Mouse (Mus musculus): ENCODE data around the gene Fxyd7. TPM values are rescaled to one million over a fixed set of nuclear protein-coding genes. Genes with fewer than 3 reads are reported as not detected.

The Fxyd7 gene
- polyA plus RNA-seq, 1 experiment = not detected

- Histone ChIP-seq H3K27ac (ENCODE audit: insufficient read depth, low read length) (no peak overlapping the region), H3K9ac (ENCODE audit: low read depth, poor library complexity, severe bottlenecking) (no peak overlapping the region), H3K9me3 (replicated peaks; ENCODE audit: control insufficient read depth, insufficient read depth, low read length, poor library complexity, severe bottlenecking) (no peaks in the 10 kb centered on the region), H3K4me3 (ENCODE audit: low read depth, low read length) (no peak overlapping the region), H3K36me3 (ENCODE audit: control insufficient read depth, insufficient read depth, low read length, poor library complexity, severe bottlenecking) (no peaks in the 10 kb centered on the region), H3K27me3 (ENCODE audit: control insufficient read depth, insufficient read depth, low read length, poor library complexity, severe bottlenecking) (no peaks in the 10 kb centered on the region), H3K4me1 (ENCODE audit: control insufficient read depth, insufficient read depth, low read length) (no peaks in the 10 kb centered on the region)
- no peak for TF ChIP-seq POLR2A (IDR thresholded peaks at IDR 0.05; ENCODE audit: insufficient read depth, low read length)
- TF ChIP-seq CTCF (IDR thresholded peaks at IDR 0.05; ENCODE audit: low read depth, low read length) = no peak
- no peak for TF ChIP-seq EP300 (IDR thresholded peaks at IDR 0.05; ENCODE audit: insufficient read depth, low read depth, low read length)
These were observed 14.3 kb downstream of the Fxyd7 start for GRCm38 (mm10) chr7:31036917-31037316.

GRCm38 (mm10) chr7:31035291-31035690, 16.0 kb downstream of the Fxyd7 start:
- Histone ChIP-seq H3K27ac (ENCODE audit: insufficient read depth, low read length) (no peak overlapping the region), H3K4me3 (ENCODE audit: low read depth, low read length) (no peak overlapping the region), H3K9ac (ENCODE audit: low read depth, poor library complexity, severe bottlenecking) (no peak overlapping the region), H3K4me1 (ENCODE audit: control insufficient read depth, insufficient read depth, low read length) (no peaks in the 10 kb centered on the region), H3K36me3 (ENCODE audit: control insufficient read depth, insufficient read depth, low read length, poor library complexity, severe bottlenecking) (no peaks in the 10 kb centered on the region), H3K27me3 (ENCODE audit: control insufficient read depth, insufficient read depth, low read length, poor library complexity, severe bottlenecking) (no peaks in the 10 kb centered on the region), H3K9me3 (replicated peaks; ENCODE audit: control insufficient read depth, insufficient read depth, low read length, poor library complexity, severe bottlenecking) (no peaks in the 10 kb centered on the region)
- TF ChIP-seq POLR2A (IDR thresholded peaks at IDR 0.05; ENCODE audit: insufficient read depth, low read length) (no peak), EP300 (IDR thresholded peaks at IDR 0.05; ENCODE audit: insufficient read depth, low read depth, low read length) (no peak), CTCF (IDR thresholded peaks at IDR 0.05; ENCODE audit: low read depth, low read length) (no peak)

- Histone ChIP-seq H3K9ac (ENCODE audit: low read depth, poor library complexity, severe bottlenecking) (no peak overlapping the region), H3K4me1 (ENCODE audit: control insufficient read depth, insufficient read depth, low read length) (no peaks in the 10 kb centered on the region), H3K27me3 (ENCODE audit: control insufficient read depth, insufficient read depth, low read length, poor library complexity, severe bottlenecking) (no peaks in the 10 kb centered on the region), H3K27ac (ENCODE audit: insufficient read depth, low read length) (no peak overlapping the region), H3K9me3 (replicated peaks; ENCODE audit: control insufficient read depth, insufficient read depth, low read length, poor library complexity, severe bottlenecking) (no peaks in the 10 kb centered on the region), H3K36me3 (ENCODE audit: control insufficient read depth, insufficient read depth, low read length, poor library complexity, severe bottlenecking) (no peaks in the 10 kb centered on the region), H3K4me3 (ENCODE audit: low read depth, low read length) (no peak overlapping the region)
- TF ChIP-seq EP300 (IDR thresholded peaks at IDR 0.05; ENCODE audit: insufficient read depth, low read depth, low read length) = no peak
- peak; percentile 57 for TF ChIP-seq CTCF (IDR thresholded peaks at IDR 0.05; ENCODE audit: low read depth, low read length)
These were observed 16.5 kb downstream of the Fxyd7 start for GRCm38 (mm10) chr7:31034789-31035188.

GRCm38 (mm10) chr7:31033409-31034165, 17.7 kb downstream of the Fxyd7 start:
- H3K27me3 ChIP-seq (ENCODE audit: control insufficient read depth, insufficient read depth, low read length, poor library complexity, severe bottlenecking) = no peaks in the 10 kb centered on the region
- no peaks in the 10 kb centered on the region for H3K4me1 ChIP-seq (ENCODE audit: control insufficient read depth, insufficient read depth, low read length)
- no peak overlapping the region for H3K27ac ChIP-seq (ENCODE audit: insufficient read depth, low read length)
- no peaks in the 10 kb centered on the region for H3K36me3 ChIP-seq (ENCODE audit: control insufficient read depth, insufficient read depth, low read length, poor library complexity, severe bottlenecking)
- TF ChIP-seq POLR2A (IDR thresholded peaks at IDR 0.05; ENCODE audit: insufficient read depth, low read length) = no peak
- no peak for TF ChIP-seq EP300 (IDR thresholded peaks at IDR 0.05; ENCODE audit: insufficient read depth, low read depth, low read length)
- TF ChIP-seq CTCF (IDR thresholded peaks at IDR 0.05; ENCODE audit: low read depth, low read length) = no peak
- H3K9ac ChIP-seq (ENCODE audit: low read depth, poor library complexity, severe bottlenecking) = no peak overlapping the region
- H3K9me3 ChIP-seq (replicated peaks; ENCODE audit: control insufficient read depth, insufficient read depth, low read length, poor library complexity, severe bottlenecking) = no peaks in the 10 kb centered on the region
- H3K4me3 ChIP-seq (ENCODE audit: low read depth, low read length) = no peak overlapping the region

GRCm38 (mm10) chr7:31031731-31032130, 19.5 kb downstream of the Fxyd7 start:
- Histone ChIP-seq H3K9ac (ENCODE audit: low read depth, poor library complexity, severe bottlenecking) (no peak overlapping the region), H3K36me3 (ENCODE audit: control insufficient read depth, insufficient read depth, low read length, poor library complexity, severe bottlenecking) (no peaks in the 10 kb centered on the region), H3K4me3 (ENCODE audit: low read depth, low read length) (no peak overlapping the region), H3K9me3 (replicated peaks; ENCODE audit: control insufficient read depth, insufficient read depth, low read length, poor library complexity, severe bottlenecking) (no peaks in the 10 kb centered on the region), H3K4me1 (ENCODE audit: control insufficient read depth, insufficient read depth, low read length) (no peaks in the 10 kb centered on the region), H3K27me3 (ENCODE audit: control insufficient read depth, insufficient read depth, low read length, poor library complexity, severe bottlenecking) (no peaks in the 10 kb centered on the region), H3K27ac (ENCODE audit: insufficient read depth, low read length) (no peak overlapping the region)
- TF ChIP-seq EP300 (IDR thresholded peaks at IDR 0.05; ENCODE audit: insufficient read depth, low read depth, low read length) = no peak
- no peak for TF ChIP-seq POLR2A (IDR thresholded peaks at IDR 0.05; ENCODE audit: insufficient read depth, low read length)
- no peak for TF ChIP-seq CTCF (IDR thresholded peaks at IDR 0.05; ENCODE audit: low read depth, low read length)

- Histone ChIP-seq H3K9ac (ENCODE audit: low read depth, poor library complexity, severe bottlenecking) (no peak overlapping the region), H3K4me1 (ENCODE audit: control insufficient read depth, insufficient read depth, low read length) (no peaks in the 10 kb centered on the region), H3K27me3 (ENCODE audit: control insufficient read depth, insufficient read depth, low read length, poor library complexity, severe bottlenecking) (no peaks in the 10 kb centered on the region), H3K4me3 (ENCODE audit: low read depth, low read length) (no peak overlapping the region), H3K9me3 (replicated peaks; ENCODE audit: control insufficient read depth, insufficient read depth, low read length, poor library complexity, severe bottlenecking) (no peaks in the 10 kb centered on the region), H3K36me3 (ENCODE audit: control insufficient read depth, insufficient read depth, low read length, poor library complexity, severe bottlenecking) (no peaks in the 10 kb centered on the region), H3K27ac (ENCODE audit: insufficient read depth, low read length) (no peak overlapping the region)
- TF ChIP-seq CTCF (IDR thresholded peaks at IDR 0.05; ENCODE audit: low read depth, low read length) = no peak
- no peak for TF ChIP-seq POLR2A (IDR thresholded peaks at IDR 0.05; ENCODE audit: insufficient read depth, low read length)
- no peak for TF ChIP-seq EP300 (IDR thresholded peaks at IDR 0.05; ENCODE audit: insufficient read depth, low read depth, low read length)
These were observed 20.6 kb downstream of the Fxyd7 start for GRCm38 (mm10) chr7:31030717-31031116.

Data from ES-Bruce4 (cell line).